Mouse (Mus musculus) lung, postnatal 0 days (tissue): Measurements from ENCODE around the gene Ftsj1.

Experiments used
- CTCF ChIP-seq: IDR thresholded peaks from 2 replicates; pipeline ENCODE4 v1.5.1; 2016; ENCODE audit warnings: antibody characterized with exemption, mild to moderate bottlenecking
- EP300 ChIP-seq: IDR thresholded peaks from 2 replicates; pipeline ENCODE4 v1.6.1; 2016; ENCODE audit warnings: antibody characterized with exemption, mild to moderate bottlenecking, control low read depth

DNA sequence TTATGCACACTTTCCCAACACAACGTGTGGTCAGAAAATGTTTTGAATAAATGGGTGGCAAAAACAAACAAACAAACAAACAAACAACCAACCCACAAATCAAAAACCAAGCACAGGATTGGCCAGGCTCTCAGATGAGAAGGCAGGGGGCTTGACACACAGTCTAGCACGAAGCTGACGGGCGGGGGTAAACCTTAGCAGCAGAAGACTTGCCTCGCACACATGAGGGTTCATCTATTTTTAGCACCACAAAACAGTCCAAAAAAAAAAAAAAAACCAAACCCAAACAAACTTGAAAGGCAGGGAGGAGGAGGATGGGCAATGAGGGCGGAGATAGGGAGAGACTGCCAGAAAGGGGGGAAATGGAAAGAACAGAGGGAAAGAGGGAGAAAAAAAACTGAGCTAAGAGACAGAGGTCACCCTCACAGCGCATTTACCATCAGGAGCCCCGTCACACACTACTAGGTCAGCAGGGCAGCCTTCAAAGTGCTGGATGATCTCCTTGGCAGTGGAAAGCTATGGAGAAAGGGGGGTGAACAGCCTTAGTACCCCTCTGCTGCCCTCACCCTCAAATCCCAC lies 3.6 kb downstream of the Ftsj1 start:
- TF ChIP-seq EP300 (no peak), CTCF (no peak)
